Mouse (Mus musculus): ENCODE measurements at regions not wholly inside any gene's neighbourhood (a gene's known extent, or its start where the extent isn't known, plus 50 kb on each side); places are given as distances from the start of the nearest gene placed in this dataset.
A peak's percentile ranks its signal among the peaks of the same experiment; 100 is the strongest.

- Histone ChIP-seq H3K4me2 (ENCODE audit: insufficient read depth, low read depth, poor library complexity, severe bottlenecking) (no peak overlapping the region), H3K9ac (ENCODE audit: insufficient read depth, low read depth) (no peak overlapping the region), H3K9me3 (replicated peaks; ENCODE audit: low read length) (no peaks in the 10 kb centered on the region), H3K27ac (ENCODE audit: insufficient read depth, low read depth) (no peak overlapping the region), H3K36me3 (replicated peaks in 1 of 2; ENCODE audit: control insufficient read depth in 1 of 2, insufficient read depth in 1 of 2, low read length in 1 of 2) (no peaks in the 10 kb centered on the region), H3K4me3 (replicated peaks in 1 of 3; ENCODE audit: low read depth in 2 of 3, low read length in 2 of 3, poor library complexity in 1 of 3) (no peak overlapping the region), H3K79me2 (replicated peaks; ENCODE audit: control insufficient read depth, extremely low read depth, insufficient read depth, poor library complexity, severe bottlenecking) (no peaks in the 10 kb centered on the region), H3K27me3 (replicated peaks) (peaks cover 4% of the 10 kb centered on the region), H3K4me1 (ENCODE audit: control insufficient read depth in 1 of 2, insufficient read depth in 2 of 2) (no peaks in the 10 kb centered on the region)
- in situ Hi-C loops (cut with MboI; ENCODE audit: low pct_ligation_motif_present, low pct_unique_long_range_greater_than_20kb, low sequenced_read_pairs) (no loop called here), dilution Hi-C loops (cut with MboI; ENCODE audit: extremely low pct_ligation_motif_present, extremely low pct_unique_long_range_greater_than_20kb, low sequenced_read_pairs) (no loop called here)
- no peak for DNase-seq (ENCODE audit: extremely low read depth)
- TF ChIP-seq HCFC1 (IDR thresholded peaks at IDR 0.05; ENCODE audit: low read depth, low read length): no peak
- TF ChIP-seq PAX5 (IDR thresholded peaks at IDR 0.05; ENCODE audit: low read length): no peak
- TF ChIP-seq EP300 (IDR thresholded peaks at IDR 0.05; ENCODE audit: low read length): no peak
Observed at GRCm38 (mm10) chr6:107784998-107785397, 255.4 kb downstream of the Lrrn1 start.

- H3K27ac ChIP-seq (ENCODE audit: insufficient read depth, low read depth): no peak overlapping the region
- peaks cover 8% of the 10 kb centered on the region for H3K27me3 ChIP-seq (replicated peaks)
- in situ Hi-C loops (cut with MboI; ENCODE audit: low pct_ligation_motif_present, low pct_unique_long_range_greater_than_20kb, low sequenced_read_pairs): no loop called here
- H3K4me3 ChIP-seq (replicated peaks in 1 of 3; ENCODE audit: low read depth in 2 of 3, low read length in 2 of 3, poor library complexity in 1 of 3): no peak overlapping the region
- no peak for DNase-seq (ENCODE audit: extremely low read depth)
- no peak overlapping the region for H3K9ac ChIP-seq (ENCODE audit: insufficient read depth, low read depth)
- H3K79me2 ChIP-seq (replicated peaks; ENCODE audit: control insufficient read depth, extremely low read depth, insufficient read depth, poor library complexity, severe bottlenecking): no peaks in the 10 kb centered on the region
- no peaks in the 10 kb centered on the region for H3K36me3 ChIP-seq (replicated peaks in 1 of 2; ENCODE audit: control insufficient read depth in 1 of 2, insufficient read depth in 1 of 2, low read length in 1 of 2)
- dilution Hi-C loops (cut with MboI; ENCODE audit: extremely low pct_ligation_motif_present, extremely low pct_unique_long_range_greater_than_20kb, low sequenced_read_pairs): no loop called here
- no peaks in the 10 kb centered on the region for H3K9me3 ChIP-seq (replicated peaks; ENCODE audit: low read length)
- H3K4me1 ChIP-seq (ENCODE audit: control insufficient read depth in 1 of 2, insufficient read depth in 2 of 2): no peaks in the 10 kb centered on the region
- TF ChIP-seq MXI1 (IDR thresholded peaks at IDR 0.05; ENCODE audit: low read depth, low read length) (no peak), CTCF (conservative IDR thresholded peaks at IDR 0.05 in 1 of 2, IDR thresholded peaks at IDR 0.05 in 1 of 2; ENCODE audit: low read depth in 2 of 2, low read length in 2 of 2) (peak in 1 of 2 experiments; percentile 18; a peak in 2 of 4 replicates)
- H3K4me2 ChIP-seq (ENCODE audit: insufficient read depth, low read depth, poor library complexity, severe bottlenecking): no peak overlapping the region
Observed at GRCm38 (mm10) chr6:107788224-107788893, 258.8 kb downstream of the Lrrn1 start.

- H3K4me2 ChIP-seq (ENCODE audit: insufficient read depth, low read depth, poor library complexity, severe bottlenecking): no peak overlapping the region
- H3K79me2 ChIP-seq (replicated peaks; ENCODE audit: control insufficient read depth, extremely low read depth, insufficient read depth, poor library complexity, severe bottlenecking): no peaks in the 10 kb centered on the region
- H3K9me3 ChIP-seq (replicated peaks; ENCODE audit: low read length): no peaks in the 10 kb centered on the region
- peaks cover 34% of the 10 kb centered on the region for H3K27me3 ChIP-seq (replicated peaks)
- H3K9ac ChIP-seq (ENCODE audit: insufficient read depth, low read depth): no peak overlapping the region
- no peak for DNase-seq (ENCODE audit: extremely low read depth)
- no peaks in the 10 kb centered on the region for H3K36me3 ChIP-seq (replicated peaks in 1 of 2; ENCODE audit: control insufficient read depth in 1 of 2, insufficient read depth in 1 of 2, low read length in 1 of 2)
- no peak overlapping the region for H3K27ac ChIP-seq (ENCODE audit: insufficient read depth, low read depth)
- dilution Hi-C loops (cut with MboI; ENCODE audit: extremely low pct_ligation_motif_present, extremely low pct_unique_long_range_greater_than_20kb, low sequenced_read_pairs): no loop called here
- no peak overlapping the region for H3K4me3 ChIP-seq (replicated peaks in 1 of 3; ENCODE audit: low read depth in 2 of 3, low read length in 2 of 3, poor library complexity in 1 of 3)
- in situ Hi-C loops (cut with MboI; ENCODE audit: low pct_ligation_motif_present, low pct_unique_long_range_greater_than_20kb, low sequenced_read_pairs): no loop called here
- TF ChIP-seq UBTF (IDR thresholded peaks at IDR 0.05; ENCODE audit: low read depth, low read length) (no peak), ZKSCAN1 (IDR thresholded peaks at IDR 0.05; ENCODE audit: borderline replicate concordance, low read depth, low read length) (no peak), IRF4 (IDR thresholded peaks at IDR 0.05; ENCODE audit: low read depth, low read length) (no peak), BHLHE40 (IDR thresholded peaks at IDR 0.05; ENCODE audit: low read depth, low read length) (no peak), EP300 (IDR thresholded peaks at IDR 0.05; ENCODE audit: low read length) (no peak), ELF1 (IDR thresholded peaks at IDR 0.05; ENCODE audit: low read depth, low read length) (no peak), POLR2AphosphoS2 (IDR thresholded peaks at IDR 0.05; ENCODE audit: low read depth, low read length) (no peak), HCFC1 (IDR thresholded peaks at IDR 0.05; ENCODE audit: low read depth, low read length) (no peak), SIN3A (IDR thresholded peaks at IDR 0.05; ENCODE audit: low read length) (no peak), MEF2A (IDR thresholded peaks at IDR 0.05; ENCODE audit: borderline replicate concordance, low read depth, low read length) (no peak), USF2 (conservative IDR thresholded peaks at IDR 0.05; ENCODE audit: low read depth, low read length) (no peak)
- H3K4me1 ChIP-seq (ENCODE audit: control insufficient read depth in 1 of 2, insufficient read depth in 2 of 2): no peaks in the 10 kb centered on the region
Observed at GRCm38 (mm10) chr6:107797845-107798244, 267.0 kb upstream of the Setmar start.
